Mouse (Mus musculus) urinary bladder, postnatal 14 days (tissue): Measurements from ENCODE around the gene Gfral.

Experiments used
- DNase-seq: peaks from one replicate; pipeline ENCODE4 v3.0.0; 2021; ENCODE audit warnings: low spot score

The Gfral gene

GRCm38 (mm10) chr9:76213557-76213956 lies at the start of gene Gfral:
Gene Gfral (minus strand): TSS chr9:76213657.
- DNase-seq: no peak

DNA sequence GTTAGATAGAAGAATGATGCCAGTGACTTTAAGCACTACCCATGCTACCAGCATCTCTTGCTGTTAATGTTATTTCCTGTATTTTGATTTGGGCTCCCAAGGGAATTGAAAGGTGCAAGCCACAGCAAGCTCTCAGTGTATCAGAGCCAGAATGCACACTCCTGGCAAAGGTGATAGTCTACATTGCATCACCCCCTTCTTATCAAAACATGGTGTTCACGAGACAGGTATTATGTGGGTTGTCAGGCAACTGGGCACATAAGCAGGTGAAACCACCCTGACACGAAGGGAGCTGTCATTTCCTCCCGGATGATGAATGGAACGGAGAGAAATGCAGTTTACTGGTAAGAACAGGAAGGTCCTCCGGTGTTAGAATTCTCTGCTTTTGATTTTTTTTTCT lies 44.3 kb upstream of the Gfral start:
- no peak for DNase-seq

GRCm38 (mm10) chr9:76252544-76252943 lies 39.1 kb upstream of the Gfral start:
- DNase-seq: no peak

DNA sequence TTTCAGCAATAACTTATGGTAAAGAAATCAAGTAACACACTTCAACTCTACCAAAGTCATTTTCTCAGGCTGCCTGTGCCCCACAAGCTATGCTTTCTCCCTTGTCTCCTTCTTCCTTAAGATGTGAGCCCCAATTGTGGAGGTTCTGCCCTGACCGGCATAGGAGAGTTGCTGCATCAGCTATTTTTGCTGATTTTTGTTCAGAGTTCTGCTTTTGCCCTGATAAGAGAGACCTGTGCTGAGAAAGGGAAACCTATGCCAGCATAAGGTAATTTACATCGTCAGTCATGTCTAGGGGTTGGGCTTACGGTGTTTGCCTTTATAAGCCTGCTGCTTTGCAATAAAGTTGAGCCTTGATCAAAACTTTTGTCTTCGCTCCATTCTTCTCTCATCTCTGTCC lies 38.7 kb upstream of the Gfral start:
- DNase-seq: no peak

- no peak for DNase-seq
These were observed 28.9 kb upstream of the Gfral start for GRCm38 (mm10) chr9:76242322-76242721.

- no peak for DNase-seq
These were observed 24.5 kb upstream of the Gfral start for GRCm38 (mm10) chr9:76237946-76238345.

- no peak for DNase-seq
These were observed 23.8 kb upstream of the Gfral start for GRCm38 (mm10) chr9:76237243-76237642.

GRCm38 (mm10) chr9:76236626-76237025 lies 23.2 kb upstream of the Gfral start:
- DNase-seq: peak; percentile 65

- peak; percentile 10 for DNase-seq
These were observed 22.6 kb upstream of the Gfral start for GRCm38 (mm10) chr9:76235945-76236503.

GRCm38 (mm10) chr9:76234899-76235298 lies 21.4 kb upstream of the Gfral start:
- no peak for DNase-seq

GRCm38 (mm10) chr9:76230400-76230799 lies 16.9 kb upstream of the Gfral start:
- DNase-seq: no peak

DNA sequence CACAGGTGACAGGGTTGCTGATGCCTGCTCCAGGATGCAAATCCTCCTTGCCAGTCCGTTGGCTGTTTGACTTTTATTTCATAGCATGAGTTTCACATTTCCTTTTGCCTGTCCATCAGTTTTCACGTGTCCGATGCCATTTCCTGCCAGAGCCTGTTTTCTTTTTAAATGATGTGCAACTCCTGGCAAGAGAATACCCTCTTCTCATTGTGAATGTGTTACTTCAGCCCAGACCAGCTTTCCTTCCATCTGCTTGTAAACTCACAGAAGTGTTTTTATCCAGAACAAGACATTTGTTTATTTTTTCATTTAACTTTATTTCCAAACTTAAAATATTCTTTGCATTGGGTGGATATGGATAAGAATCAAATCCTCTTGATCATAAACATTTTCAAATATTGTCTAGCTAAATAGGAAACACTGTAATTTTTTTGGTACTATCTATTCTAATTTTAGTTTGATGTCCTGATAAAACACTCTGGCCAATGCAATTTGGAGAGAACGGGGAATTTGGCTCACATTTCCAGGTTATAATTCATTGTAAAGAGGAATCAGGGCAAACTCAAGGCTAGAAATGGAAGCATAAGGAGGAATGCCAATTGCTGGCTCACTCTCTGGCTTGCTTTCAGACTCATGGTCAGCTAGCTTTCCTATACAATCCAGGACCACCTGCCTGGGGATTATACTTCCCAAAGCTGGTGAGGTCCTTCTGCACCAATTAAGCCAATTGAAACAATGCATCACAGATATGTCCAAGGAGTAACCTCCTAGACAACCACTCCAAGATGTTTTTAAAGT lies 3.9 kb upstream of the Gfral start:
- DNase-seq: no peak

GRCm38 (mm10) chr9:76214678-76215077 lies 1.2 kb upstream of the Gfral start:
- no peak for DNase-seq

GRCm38 (mm10) chr9:76196917-76197316 lies 16.5 kb downstream of the Gfral start:
- no peak for DNase-seq

DNA sequence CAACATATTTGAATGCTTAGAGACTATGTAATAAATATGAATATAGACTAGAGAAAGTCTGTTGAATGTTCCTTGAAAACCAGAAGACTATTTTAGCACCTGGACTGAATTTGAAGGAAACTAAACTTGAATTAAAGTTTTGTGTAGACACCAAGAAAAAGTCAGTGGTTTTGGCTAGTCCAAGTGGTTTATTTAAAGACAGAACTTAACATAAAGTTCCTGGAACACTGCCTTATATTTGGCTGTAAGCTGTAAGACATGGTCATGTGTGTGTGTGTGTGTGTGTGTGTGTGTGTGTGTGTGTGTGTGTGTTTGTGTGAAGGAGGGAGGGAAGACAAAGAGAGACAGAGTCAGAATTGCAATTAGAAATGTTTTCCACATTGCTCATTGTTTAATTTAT lies 34.2 kb downstream of the Gfral start:
- no peak for DNase-seq

- DNase-seq: no peak
These were observed 40.7 kb downstream of the Gfral start for GRCm38 (mm10) chr9:76172686-76173295.

- peak; percentile 29 for DNase-seq
These were observed 45.1 kb downstream of the Gfral start for GRCm38 (mm10) chr9:76168355-76168754.

GRCm38 (mm10) chr9:76162446-76162845 lies 51.0 kb downstream of the Gfral start:
- no peak for DNase-seq

- DNase-seq: no peak
These were observed 67.9 kb downstream of the Gfral start for GRCm38 (mm10) chr9:76145593-76145992.

GRCm38 (mm10) chr9:76138378-76139109 lies 74.9 kb downstream of the Gfral start:
- DNase-seq: peak; percentile 43

DNA sequence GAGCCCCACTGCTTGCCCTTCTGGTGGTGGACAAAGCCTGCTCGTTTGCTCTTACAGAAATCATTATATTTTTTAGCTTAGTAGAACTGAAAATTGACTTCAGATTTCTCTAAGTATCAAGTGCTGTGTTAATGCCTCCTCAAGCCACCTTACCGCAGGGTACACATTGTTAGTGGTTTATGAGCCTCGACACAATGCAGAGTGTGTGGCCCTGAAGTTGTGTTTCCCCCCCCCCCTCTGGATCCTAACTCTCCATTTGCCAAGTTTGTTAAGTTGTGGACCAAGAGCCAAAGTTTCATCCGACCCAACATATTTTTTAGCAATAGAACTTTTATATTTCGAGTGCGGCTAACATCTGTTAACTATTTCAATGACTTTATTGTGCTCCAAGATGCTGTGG lies 79.4 kb downstream of the Gfral start:
- DNase-seq: no peak

DNA sequence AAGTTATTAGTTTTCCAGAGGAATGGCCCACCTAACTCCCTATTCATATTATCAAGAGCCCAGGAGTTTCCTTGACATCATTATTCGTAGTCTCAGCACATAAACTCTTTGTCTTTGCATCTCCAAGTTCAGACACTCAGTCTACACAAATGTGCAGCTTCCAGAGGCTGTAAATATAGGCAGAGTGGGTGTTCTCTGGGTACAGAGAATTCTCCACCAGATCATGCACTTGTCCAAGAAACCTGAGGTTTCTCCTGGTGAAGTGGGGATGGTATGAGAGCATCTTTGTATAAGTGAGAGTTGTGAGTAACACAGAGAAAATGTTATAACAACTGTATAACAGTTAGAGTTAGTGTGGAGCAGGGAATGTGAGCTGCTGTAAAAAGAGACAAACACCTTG lies 84.1 kb downstream of the Gfral start:
- DNase-seq: no peak

DNA sequence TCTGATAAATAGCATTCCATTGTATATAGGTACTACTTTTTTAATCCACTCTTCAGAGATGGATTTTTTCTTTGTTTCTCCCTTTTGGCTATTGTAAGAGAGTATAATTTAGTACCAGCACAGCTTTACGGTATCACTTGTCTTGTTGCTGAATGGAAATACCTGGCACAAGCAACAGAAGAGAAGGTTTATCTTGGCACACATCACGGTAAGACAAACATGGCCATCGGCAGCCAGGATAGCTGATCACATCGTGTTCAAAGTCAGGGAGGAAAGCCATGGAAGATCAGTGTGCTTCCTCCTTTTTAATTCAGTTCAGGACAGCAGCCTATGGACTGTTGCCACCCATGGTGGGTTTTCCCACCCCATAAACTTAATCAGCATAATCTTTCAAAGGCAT lies 89.2 kb downstream of the Gfral start:
- no peak for DNase-seq
